Mouse (Mus musculus) right cerebral cortex, postnatal 25 days (tissue): ENCODE measurements around the gene Rora.

ENCODE experiments used
- DNase-seq: peaks from one replicate; pipeline ENCODE4 v3.0.0; 2022

The Rora gene

GRCm38 (mm10) chr9:68898286-68898685, 244.7 kb downstream of the Rora start:
- DNase-seq: no peak

GRCm38 (mm10) chr9:68899525-68900222, 246.1 kb downstream of the Rora start:
- DNase-seq: no peak

GRCm38 (mm10) chr9:68906361-68906883, 252.8 kb downstream of the Rora start:
- no peak for DNase-seq

- DNase-seq: no peak
Observed at GRCm38 (mm10) chr9:68912483-68913151, 259.0 kb downstream of the Rora start.

GRCm38 (mm10) chr9:68913191-68913697, 259.7 kb downstream of the Rora start:
- DNase-seq: no peak

- DNase-seq: no peak
Observed at GRCm38 (mm10) chr9:68914541-68915275, 261.1 kb downstream of the Rora start.

GRCm38 (mm10) chr9:68916741-68917140, 263.2 kb downstream of the Rora start:
- no peak for DNase-seq

GRCm38 (mm10) chr9:68923128-68923601, 269.6 kb downstream of the Rora start:
- peak; percentile 24 for DNase-seq

GRCm38 (mm10) chr9:68926406-68926805, 272.8 kb downstream of the Rora start:
- no peak for DNase-seq

GRCm38 (mm10) chr9:68933159-68933558, 279.6 kb downstream of the Rora start:
- DNase-seq: no peak

GRCm38 (mm10) chr9:68934238-68934637, 280.7 kb downstream of the Rora start:
- no peak for DNase-seq

GRCm38 (mm10) chr9:68935611-68936010, 282.0 kb downstream of the Rora start:
- no peak for DNase-seq

GRCm38 (mm10) chr9:68941037-68941436, 287.5 kb downstream of the Rora start:
- no peak for DNase-seq

GRCm38 (mm10) chr9:68942595-68943011, 289.0 kb downstream of the Rora start:
- DNase-seq: no peak

- DNase-seq: no peak
Observed at GRCm38 (mm10) chr9:68944026-68944425, 290.4 kb downstream of the Rora start.

- DNase-seq: no peak
Observed at GRCm38 (mm10) chr9:68947707-68948106, 294.1 kb downstream of the Rora start.

GRCm38 (mm10) chr9:68948141-68948540, 294.6 kb downstream of the Rora start:
- DNase-seq: no peak

- DNase-seq: no peak
Observed at GRCm38 (mm10) chr9:68956210-68956874, 302.8 kb downstream of the Rora start.

- DNase-seq: no peak
Observed at GRCm38 (mm10) chr9:68956938-68957573, 303.5 kb downstream of the Rora start.

GRCm38 (mm10) chr9:68957793-68958192, 304.2 kb downstream of the Rora start:
- no peak for DNase-seq

GRCm38 (mm10) chr9:68958919-68959318, 305.3 kb downstream of the Rora start:
- DNase-seq: no peak

GRCm38 (mm10) chr9:68963898-68964297, 310.3 kb downstream of the Rora start:
- no peak for DNase-seq
